Mouse (Mus musculus) cerebellum, adult 2 months (tissue): Measurements from ENCODE around the gene Sema5a. TPM values are rescaled to one million over a fixed set of nuclear protein-coding genes. Genes with fewer than 3 reads are reported as not detected.

ENCODE experiments used
- DNase-seq, 2 experiments: peaks; one replicate each; pipeline ENCODE4 v3.0.0; 2021
- H3K27ac ChIP-seq: fragments of 200-500 bp; 2 replicates; pipeline ENCODE4 v1.5.1; 2012; ENCODE audit warnings: low read length, control low read depth, inconsistent platforms; ENCODE audit not compliant: insufficient read depth
- H3K27me3 ChIP-seq: fragments of 200-500 bp; 2 replicates; pipeline ENCODE4 v1.6.1; 2012; ENCODE audit warnings: inconsistent platforms, mild to moderate bottlenecking, low read length, moderate library complexity; ENCODE audit not compliant: control insufficient read depth, insufficient read depth
- H3K4me1 ChIP-seq: fragments of 200-500 bp; 2 replicates; pipeline ENCODE4 v1.6.1; 2011; ENCODE audit warnings: low read length; ENCODE audit not compliant: control insufficient read depth, insufficient read depth
- H3K4me3 ChIP-seq: fragments of 200-500 bp; replicated peaks from 2 replicates; pipeline ENCODE3; 2011; ENCODE audit warnings: mild to moderate bottlenecking, low read depth, low read length, control low read depth; ENCODE audit not compliant: insufficient read depth
- CTCF ChIP-seq: fragments of 200-500 bp; IDR thresholded peaks from 2 replicates; pipeline ENCODE4 v1.5.1; 2011; ENCODE audit warnings: low read depth, mild to moderate bottlenecking, control low read depth, low read length, moderate library complexity, borderline replicate concordance; ENCODE audit not compliant: insufficient read depth
- POLR2A ChIP-seq: fragments of 200-500 bp; IDR thresholded peaks from 2 replicates; pipeline ENCODE4 v1.6.1; 2011; ENCODE audit warnings: low read length, control low read depth, borderline replicate concordance; ENCODE audit not compliant: insufficient read depth
- WGBS: fragments of 180-500 bp; shearing (Covaris S2); methylation state at CpG from one replicate; pipeline ENCODE4 v1.1.7; 2018; 5-methylcytosine and 5-hydroxymethylcytosine counted together
- polyA plus RNA-seq: library from polyadenylated mRNA; depleted of rRNA; stranded (reverse); fragments of >200 nt; gene quantifications from 2 replicates; pipeline ENCODE4 v1.2.3, GENCODE M21; 2012; rRNA removed

Sema5a gene
- polyA plus RNA-seq, 1 experiment: 11.1 TPM

- no peak overlapping the region for H3K4me3 ChIP-seq
- H3K27me3 ChIP-seq: no peaks in the 10 kb centered on the region
- WGBS: 29% methylated on average over 1 of the region's 1 CpGs
- DNase-seq: no peak
- peaks cover 5% of the 10 kb centered on the region; the same call in 1 of the 2 replicates for H3K4me1 ChIP-seq
- TF ChIP-seq POLR2A (no peak), CTCF (no peak)
- no peak overlapping the region for H3K27ac ChIP-seq
Measured at GRCm38 (mm10) chr15:32676446-32676845, 431.8 kb downstream of the Sema5a start.

- TF ChIP-seq POLR2A: no peak
- TF ChIP-seq CTCF: no peak
Measured at GRCm38 (mm10) chr15:32685152-32685551, 440.5 kb downstream of the Sema5a start.

GRCm38 (mm10) chr15:32691021-32691420 is 446.4 kb downstream of the Sema5a start:
- Histone ChIP-seq H3K27ac (no peak overlapping the region), H3K27me3 (no peaks in the 10 kb centered on the region), H3K4me1 (no peaks in the 10 kb centered on the region), H3K4me3 (no peak overlapping the region)
- TF ChIP-seq POLR2A (no peak), CTCF (no peak)
- DNase-seq: peak in 1 of 2 experiments; percentile 16

More at GRCm38 (mm10) chr15:32685152-32685551, 440.5 kb downstream of the Sema5a start:
- 33% methylated on average over 4 of the region's 4 CpGs for WGBS
- no peaks in the 10 kb centered on the region for H3K4me1 ChIP-seq
- no peaks in the 10 kb centered on the region for H3K27me3 ChIP-seq
- no peak overlapping the region for H3K27ac ChIP-seq
- DNase-seq: no peak
- H3K4me3 ChIP-seq: no peak overlapping the region

- no peak for DNase-seq
- no peak for TF ChIP-seq POLR2A
- Histone ChIP-seq H3K27me3 (no peaks in the 10 kb centered on the region), H3K27ac (no peak overlapping the region), H3K4me3 (no peak overlapping the region), H3K4me1 (no peaks in the 10 kb centered on the region)
- WGBS: 87% methylated on average over 2 of the region's 2 CpGs
Measured at GRCm38 (mm10) chr15:32693006-32693405, 448.4 kb downstream of the Sema5a start.

- H3K4me1 ChIP-seq: no peaks in the 10 kb centered on the region
- DNase-seq: peak in 1 of 2 experiments; percentile 38
- TF ChIP-seq POLR2A (no peak), CTCF (no peak)
Measured at GRCm38 (mm10) chr15:32717298-32717985, 472.8 kb downstream of the Sema5a start.

GRCm38 (mm10) chr15:32718293-32718963 is 473.8 kb downstream of the Sema5a start:
- H3K4me3 ChIP-seq: no peak overlapping the region
- DNase-seq: peak; percentile 44 to 55
- WGBS: 32% methylated on average over 4 of the region's 4 CpGs
- H3K27me3 ChIP-seq: no peaks in the 10 kb centered on the region
- TF ChIP-seq CTCF (peak; percentile 97), POLR2A (no peak)
- no peaks in the 10 kb centered on the region for H3K4me1 ChIP-seq
- H3K27ac ChIP-seq: no peak overlapping the region

More at GRCm38 (mm10) chr15:32717298-32717985, 472.8 kb downstream of the Sema5a start:
- H3K27ac ChIP-seq: no peak overlapping the region
- no peaks in the 10 kb centered on the region for H3K27me3 ChIP-seq
- no peak overlapping the region for H3K4me3 ChIP-seq
- 60% methylated on average over 4 of the region's 4 CpGs for WGBS

GRCm38 (mm10) chr15:32718964-32719311 is 474.3 kb downstream of the Sema5a start:
- no peak for TF ChIP-seq CTCF
- no peak for TF ChIP-seq POLR2A
- no peaks in the 10 kb centered on the region for H3K27me3 ChIP-seq
- no peak overlapping the region for H3K27ac ChIP-seq
- no peak for DNase-seq
- no peaks in the 10 kb centered on the region for H3K4me1 ChIP-seq
- H3K4me3 ChIP-seq: no peak overlapping the region
- 100% methylated on average over 1 of the region's 1 CpGs for WGBS

DNA sequence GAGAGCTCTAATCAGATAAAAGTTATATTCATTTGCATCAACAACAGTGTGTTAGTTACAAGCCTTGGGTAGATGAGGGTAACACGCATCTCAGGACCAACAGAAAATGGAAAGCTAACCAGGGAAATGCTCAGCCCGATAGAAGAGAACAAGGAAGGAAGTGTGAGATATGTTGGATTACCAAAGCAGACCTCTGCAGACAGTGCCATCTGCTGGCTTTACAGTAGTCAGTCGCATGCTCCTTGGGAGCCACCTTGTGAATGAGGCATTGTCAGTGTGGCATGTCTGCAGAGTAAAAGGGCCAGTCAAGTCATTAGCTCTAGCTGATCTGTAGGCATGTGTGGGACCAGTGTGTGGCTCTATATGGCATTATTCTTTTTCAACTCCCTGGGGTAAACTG is 486.2 kb downstream of the Sema5a start:
- WGBS: 23% methylated on average over 3 of the region's 3 CpGs
- no peaks in the 10 kb centered on the region for H3K27me3 ChIP-seq
- H3K4me1 ChIP-seq: no peaks in the 10 kb centered on the region
- no peak overlapping the region for H3K4me3 ChIP-seq
- no peak overlapping the region for H3K27ac ChIP-seq
- TF ChIP-seq CTCF (peak; percentile 76), POLR2A (no peak)
- DNase-seq: peak; percentile 40 to 43

Other genes starting within 250 kb of the Sema5a start
- not detected in 2 replicates for gene Tas2r119, start 67.5 kb upstream of the Sema5a start, polyA plus RNA-seq